Comparison of ENCODE assay signal across 18 mouse cellular contexts in genomic region chr11:35210728-35211682, GRCm38 (mm10).
DNase-seq lines count a peak whose midpoint lies in the region; ATAC-seq and TF ChIP-seq lines count a peak whose summit lies in the region.
"Had no signal": no experiment of that assay in that cellular context is flagged by ENCODE, and none has a peak within 500 bp of the region (broad histone marks: within the 10 kb centered on the region; RNA-seq: fewer than 3 reads in every experiment).

No protein-coding gene starts in this region.

- intact Hi-C loops in heart, postnatal 10 days (cut with DNase I): no loop called here

- no peak overlapping the region for H3K27ac ChIP-seq in heart, embryonic 11.5 days (ENCODE audit: low read depth, low read length)
- H3K27ac ChIP-seq in lung, embryonic 14.5 days (ENCODE audit: low read depth): peak overlapping the region; percentile 20; the same call in 1 of the 2 replicates
- H3K27ac ChIP-seq in limb, embryonic 13.5 days: no peak overlapping the region; the same call in 1 of the 2 replicates
- H3K27ac ChIP-seq: heart, embryonic 13.5 days; liver, embryonic 14.5 days; macrophage had no signal

- H3K36me3 ChIP-seq in heart, embryonic 11.5 days (ENCODE audit: control insufficient read depth, insufficient read depth, low read length): no peaks in the 10 kb centered on the region
- no peaks in the 10 kb centered on the region for H3K36me3 ChIP-seq in lung, embryonic 14.5 days (ENCODE audit: insufficient read depth)
- no peaks in the 10 kb centered on the region; the same call in 1 of the 2 replicates for H3K36me3 ChIP-seq in limb, embryonic 13.5 days

- H3K4me2 ChIP-seq in heart, embryonic 11.5 days: no peak overlapping the region
- H3K4me2 ChIP-seq in lung, embryonic 14.5 days: no peak overlapping the region
- no peak overlapping the region for H3K4me2 ChIP-seq in limb, embryonic 13.5 days (replicated peaks)
- H3K4me2 ChIP-seq: heart, embryonic 13.5 days had no signal

- WGBS in heart, embryonic 11.5 days (ENCODE audit: insufficient replicate concordance): 65% methylated on average over 14 of the region's 14 CpGs
- WGBS in lung, embryonic 14.5 days: 41% methylated on average over 14 of the region's 14 CpGs
- WGBS in limb, embryonic 13.5 days: 43% methylated on average over 14 of the region's 14 CpGs

- H3K9me3 ChIP-seq in heart, embryonic 11.5 days (replicated peaks; ENCODE audit: control insufficient read depth, low read length): no peaks in the 10 kb centered on the region
- H3K9me3 ChIP-seq in lung, embryonic 14.5 days (ENCODE audit: low read depth, low read length): no peaks in the 10 kb centered on the region
- H3K9me3 ChIP-seq in limb, embryonic 13.5 days: 0 out of 2 replicates have a peak, but pooled peaks cover 4% of the 10 kb centered on the region

- no peak for DNase-seq in heart, postnatal 10 days
- DNase-seq in lung, embryonic 14.5 days: peak; percentile 60
- no peak for DNase-seq in lung, postnatal 10 days
- DNase-seq in forelimb bud, embryonic 11.5 days (ENCODE audit: low read depth, low spot score): peak; percentile 61
- DNase-seq in left cerebral cortex, adult 18-20 months (ENCODE audit: low spot score in 2 of 2): no peak
- no peak for DNase-seq in testis, postnatal 14 days (ENCODE audit: low spot score)
- DNase-seq: adrenal gland, adult 2 months; cerebellum, adult 11 months; cerebellum, postnatal 36 days; kidney, adult 2 months; layer of hippocampus, adult 9-11 months had no signal

- no peaks in the 10 kb centered on the region for H3K27me3 ChIP-seq in heart, embryonic 11.5 days (ENCODE audit: control insufficient read depth, insufficient read depth, low read length)
- H3K27me3 ChIP-seq in lung, embryonic 14.5 days (ENCODE audit: insufficient read depth, low read length): no peaks in the 10 kb centered on the region
- H3K27me3 ChIP-seq in limb, embryonic 13.5 days: no peaks in the 10 kb centered on the region; the same call in 1 of the 2 replicates
- H3K27me3 ChIP-seq: heart, embryonic 13.5 days had no signal

- no peak overlapping the region for H3K4me3 ChIP-seq in heart, embryonic 11.5 days (ENCODE audit: low read depth, low read length)
- H3K4me3 ChIP-seq in lung, embryonic 14.5 days (ENCODE audit: low read depth, low read length): no peak overlapping the region
- H3K4me3 ChIP-seq in limb, embryonic 13.5 days: no peak overlapping the region
- H3K4me3 ChIP-seq: heart, embryonic 13.5 days had no signal

- H3K4me1 ChIP-seq in heart, embryonic 11.5 days (ENCODE audit: control insufficient read depth, insufficient read depth, low read length): no peaks in the 10 kb centered on the region
- H3K4me1 ChIP-seq in lung, embryonic 14.5 days (ENCODE audit: insufficient read depth): peaks cover 10% of the 10 kb centered on the region; the same call in 1 of the 2 replicates
- H3K4me1 ChIP-seq in limb, embryonic 13.5 days: peaks cover 28% of the 10 kb centered on the region

- no peak for TF ChIP-seq CTCF in lung, embryonic 14.5 days (IDR thresholded peaks at IDR 0.05; ENCODE audit: low read depth)

- ATAC-seq in heart, embryonic 11.5 days (replicated peaks; ENCODE audit: insufficient number of reproducible peaks, low FRiP score, low TSS enrichment): 0 out of 2 replicates have a peak, but pooled peaks have one; percentile 31
- ATAC-seq in lung, embryonic 14.5 days (ENCODE audit: insufficient read depth): peak; percentile 55; the same call in 1 of the 2 replicates
- peak; percentile 54; the same call in 1 of the 2 replicates for ATAC-seq in limb, embryonic 13.5 days (ENCODE audit: low FRiP score, low read depth)
- ATAC-seq: forebrain, embryonic 16.5 days; midbrain, embryonic 16.5 days had no signal

- no peak overlapping the region for H3K9ac ChIP-seq in heart, embryonic 11.5 days (ENCODE audit: low read depth, low read length)
- no peak overlapping the region for H3K9ac ChIP-seq in lung, embryonic 14.5 days
- no peak overlapping the region for H3K9ac ChIP-seq in limb, embryonic 13.5 days
- H3K9ac ChIP-seq: heart, embryonic 13.5 days; liver, embryonic 14.5 days had no signal

Comparison
In these comparisons a context has a peak if more than half of its experiments do, and no peak if none do; other contexts are left out.
1. DNase-seq: peak in lung, embryonic 14.5 days (single experiment) and forelimb bud, embryonic 11.5 days (single experiment); none in heart, postnatal 10 days (0 of 2), lung, postnatal 10 days (single experiment), left cerebral cortex, adult 18-20 months (0 of 2) and testis, postnatal 14 days (single experiment).
2. Peak in every context shown above with its lines, with median percentiles within 50 percentile points of each other: ATAC-seq.